Mouse (Mus musculus) lung, adult 10 weeks (tissue): ENCODE measurements around the gene Gm340. TPM values are rescaled to one million over a fixed set of nuclear protein-coding genes. Genes with fewer than 3 reads are reported as not detected.

ENCODE experiments used
- polyA plus RNA-seq: library from polyadenylated mRNA; stranded (reverse); fragments of 350-450 nt; fragmentation: Illumina TruSeq; extraction: RNeasy Lipid Tissue Mini Kit (QIAGEN cat#74804); gene quantifications from one replicate; pipeline ENCODE4 v1.2.3, GENCODE M21; 2014; ENCODE audit warnings: low read depth, low replicate concordance; ENCODE audit not compliant: insufficient read depth

The Gm340 gene
- 0.42 TPM for polyA plus RNA-seq

DNA sequence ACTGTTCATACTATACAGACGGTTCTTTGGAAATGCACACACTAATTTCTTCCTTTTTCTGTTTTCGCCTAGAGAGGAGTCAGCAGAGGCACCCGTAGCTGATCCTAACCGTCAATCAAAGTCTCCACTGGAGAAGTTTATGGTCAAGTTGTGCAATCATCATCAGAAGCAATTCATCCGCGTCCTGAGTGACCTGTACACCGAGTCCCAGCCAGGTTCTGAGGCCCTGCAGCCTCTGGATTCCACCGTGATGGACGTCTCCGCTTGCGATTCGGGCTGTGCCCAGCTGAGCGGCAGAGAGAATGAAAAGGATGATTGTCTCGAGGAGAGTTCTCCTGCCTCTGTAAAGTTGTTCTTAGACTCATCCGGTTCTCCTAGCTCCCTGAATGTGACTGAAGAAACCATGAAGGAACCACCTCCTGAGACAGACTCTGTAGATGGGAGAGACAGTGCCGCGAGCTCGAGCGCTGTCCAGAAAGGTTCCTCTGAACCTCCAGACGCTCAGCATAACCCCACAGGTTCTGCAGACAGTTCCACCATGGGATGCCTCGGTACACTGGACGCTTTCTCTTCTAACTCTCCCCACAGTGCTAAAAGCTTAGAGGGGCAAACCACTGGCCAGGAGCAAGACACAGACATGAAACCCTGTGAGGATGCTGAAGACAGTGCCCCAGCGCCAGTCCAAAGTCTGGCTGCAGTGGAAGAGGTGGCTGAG lies at the start of gene Gm340:
Gene Gm340, plus strand, starts transcription at position 665 of the 715 bp plus-strand sequence.

Other genes starting within 250 kb of the Gm340 start
- gene Pik3ap1, start 197.3 kb upstream of the Gm340 start, polyA plus RNA-seq = 11.2 TPM
- 0.79 TPM for gene Lcor, start 99.7 kb upstream of the Gm340 start, polyA plus RNA-seq
- not detected for gene Slit1, start 161.3 kb downstream of the Gm340 start, polyA plus RNA-seq
- 1.5 TPM for gene Arhgap19, start 219.7 kb downstream of the Gm340 start, polyA plus RNA-seq
- 2.7 TPM for gene Frat1, start 247.6 kb downstream of the Gm340 start, polyA plus RNA-seq